Mouse (Mus musculus) small intestine, adult 2 months (tissue): ENCODE measurements around the gene Nes. TPM values are rescaled to one million over a fixed set of nuclear protein-coding genes. Genes with fewer than 3 reads are reported as not detected.

ENCODE experiments used
- H3K27ac ChIP-seq: fragments of 200-500 bp; 2 replicates; pipeline ENCODE4 v1.5.1; 2012; ENCODE audit warnings: low read depth, low read length, control low read depth, inconsistent platforms; ENCODE audit not compliant: insufficient read depth
- H3K27me3 ChIP-seq: fragments of 200-500 bp; 2 replicates; pipeline ENCODE4 v1.6.1; 2012; ENCODE audit warnings: mild to moderate bottlenecking, moderate library complexity, low read length, inconsistent platforms; ENCODE audit not compliant: control insufficient read depth, insufficient read depth
- H3K36me3 ChIP-seq: fragments of 200-500 bp; 2 replicates; pipeline ENCODE4 v1.6.1; 2012; ENCODE audit warnings: mild to moderate bottlenecking, low read length, control low read depth, inconsistent platforms; ENCODE audit not compliant: control insufficient read depth, insufficient read depth
- H3K4me1 ChIP-seq: fragments of 200-500 bp; 2 replicates; pipeline ENCODE4 v1.6.1; 2012; ENCODE audit warnings: low read length, inconsistent platforms, mixed read lengths; ENCODE audit not compliant: control insufficient read depth, insufficient read depth, insufficient read length
- H3K4me3 ChIP-seq: fragments of 200-500 bp; 2 replicates; pipeline ENCODE4 v1.5.1; 2012; ENCODE audit warnings: low read depth, mild to moderate bottlenecking, control low read depth, inconsistent platforms, low read length, moderate library complexity
- CTCF ChIP-seq: fragments of 200-500 bp; IDR thresholded peaks from 2 replicates; pipeline ENCODE4 v1.5.1; 2012; ENCODE audit warnings: low read depth, mild to moderate bottlenecking, control low read depth, inconsistent platforms, low read length, moderate library complexity, mixed read lengths; ENCODE audit not compliant: insufficient replicate concordance, insufficient read length; ENCODE audit errors: extremely low read depth
- POLR2A ChIP-seq: fragments of 200-500 bp; IDR thresholded peaks from 2 replicates; pipeline ENCODE4 v1.6.1; 2012; ENCODE audit warnings: low read depth, mild to moderate bottlenecking, control low read depth, inconsistent platforms, low read length, moderate library complexity
- WGBS: fragments of 180-500 bp; shearing (Covaris S2); methylation state at CpG from one replicate; pipeline ENCODE4 v1.1.7; 2018; 5-methylcytosine and 5-hydroxymethylcytosine counted together
- polyA plus RNA-seq: library from polyadenylated mRNA; depleted of rRNA; stranded (reverse); fragments of >200 nt; gene quantifications from 2 replicates; pipeline ENCODE4 v1.2.3, GENCODE M21; 2012; rRNA removed

Nes gene
- polyA plus RNA-seq, 1 experiment, result 2.6 TPM

DNA sequence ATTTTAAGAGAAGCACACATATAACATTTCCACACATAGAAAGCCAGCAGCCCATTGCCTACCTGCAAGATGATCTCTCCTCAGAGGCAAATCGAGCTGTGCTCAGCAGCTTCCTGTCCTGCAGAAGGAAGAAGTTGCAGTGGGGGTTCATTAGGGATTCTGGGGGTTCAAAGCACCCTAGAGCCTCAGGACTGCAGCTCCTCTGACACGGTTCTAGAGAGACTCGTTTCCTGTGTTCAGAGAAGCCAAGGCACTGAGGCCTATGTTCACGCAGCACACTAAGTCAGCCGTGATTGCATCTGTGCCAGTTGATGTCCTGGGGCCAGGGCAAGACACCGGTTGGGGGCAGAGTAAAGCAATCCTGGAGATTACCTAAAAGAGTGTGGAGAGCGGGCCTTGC is 55.9 kb downstream of the Nes start:
- Histone ChIP-seq H3K36me3 (no peaks in the 10 kb centered on the region), H3K27ac (no peak overlapping the region), H3K4me1 (peaks cover 15% of the 10 kb centered on the region), H3K27me3 (peaks cover 37% of the 10 kb centered on the region), H3K4me3 (no peak overlapping the region)
- WGBS, result 59% methylated on average over 7 of the region's 7 CpGs
- no peak for TF ChIP-seq POLR2A
- no peak for TF ChIP-seq CTCF

DNA sequence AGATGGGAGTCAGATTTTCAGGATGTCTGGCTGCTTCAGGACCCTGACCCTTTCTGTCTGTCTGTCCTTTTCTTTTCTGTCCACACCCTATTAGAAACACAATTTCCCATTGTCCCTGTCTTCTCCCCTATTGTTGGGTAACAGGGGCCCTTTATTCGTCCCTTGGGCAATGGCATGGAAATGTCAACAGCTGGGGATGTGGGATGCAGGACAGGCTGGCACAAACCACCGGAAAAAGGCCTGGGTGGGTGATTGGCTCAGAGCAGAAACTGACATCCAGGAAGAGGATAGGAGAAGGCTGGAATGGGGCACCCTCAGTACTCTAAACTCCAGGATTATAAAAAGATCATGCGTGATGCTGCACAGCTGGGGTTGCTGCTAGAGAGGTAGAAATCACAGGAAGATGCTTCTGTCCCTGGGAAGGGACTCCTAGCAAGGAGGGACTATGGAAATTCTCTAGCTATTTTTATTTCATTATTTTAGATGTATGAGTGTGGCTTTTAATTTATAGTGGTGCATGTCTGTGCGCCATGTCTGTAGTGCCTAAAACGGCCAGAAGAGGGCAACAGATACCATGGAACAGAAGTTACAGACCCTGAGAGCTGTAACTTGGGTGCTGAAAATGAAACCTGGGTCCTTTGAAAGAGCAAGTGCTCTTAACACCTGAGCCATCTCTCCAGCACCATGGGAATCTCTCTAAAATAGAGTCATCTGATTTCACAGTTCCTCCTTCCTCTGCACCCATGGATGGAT is 56.7 kb downstream of the Nes start, which contains the start of gene Hapln2:
Hapln2 (minus strand) TSS at position 150 of the 753 bp plus-strand sequence.
- no peak within 1 kb of the TSS for H3K27ac ChIP-seq
- H3K36me3 ChIP-seq, result no peaks in the 10 kb centered on the region
- H3K27me3 ChIP-seq, result peaks cover 29% of the 10 kb centered on the region
- H3K4me3 ChIP-seq, result no peak within 1 kb of the TSS
- TF ChIP-seq POLR2A (no peak), CTCF (no peak)
- peaks cover 11% of the 10 kb centered on the region for H3K4me1 ChIP-seq
- WGBS, result 64% methylated on average over 5 of the region's 5 CpGs

Other genes with a start within 250 kb of the Nes start
- gene Lrrc71, start 222.5 kb upstream of the Nes start, polyA plus RNA-seq, result 0.03 TPM in 2 replicates
- gene Ntrk1, start 175.9 kb upstream of the Nes start, polyA plus RNA-seq, result 0.08 and 0.18 TPM in 2 replicates
- 1.3 and 2.6 TPM in 2 replicates for gene Insrr, start 174.1 kb upstream of the Nes start, polyA plus RNA-seq
- gene Pear1, start 146.8 kb upstream of the Nes start, polyA plus RNA-seq, result 13.0 and 20.1 TPM in 2 replicates
- 3.0 and 5.9 TPM in 2 replicates for gene Sh2d2a, start 124.3 kb upstream of the Nes start, polyA plus RNA-seq
- 13.4 and 27.1 TPM in 2 replicates for gene Prcc, start 85.5 kb upstream of the Nes start, polyA plus RNA-seq
- gene Hdgf, start 64.8 kb upstream of the Nes start, polyA plus RNA-seq, result 20.0 and 44.5 TPM in 2 replicates
- gene Mrpl24, start 51.6 kb upstream of the Nes start, polyA plus RNA-seq, result 12.5 and 25.5 TPM in 2 replicates
- gene Isg20l2, start 40.8 kb upstream of the Nes start, polyA plus RNA-seq, result 3.9 and 7.0 TPM in 2 replicates
- 12.5 and 17.3 TPM in 2 replicates for gene Rrnad1, start 40.4 kb upstream of the Nes start, polyA plus RNA-seq
- 0.10 TPM in 1 of 2 replicates, not detected in the other for gene Crabp2, start 22.4 kb upstream of the Nes start, polyA plus RNA-seq
- gene Bcan, start 29.2 kb downstream of the Nes start, polyA plus RNA-seq, result 0.04 and 0.24 TPM in 2 replicates
- gene Hapln2, start 56.5 kb downstream of the Nes start, polyA plus RNA-seq, result not detected in 2 replicates
- gene Gpatch4, start 72.0 kb downstream of the Nes start, polyA plus RNA-seq, result 3.7 and 4.4 TPM in 2 replicates
- 25.4 and 41.6 TPM in 2 replicates for gene Naxe, start 87.4 kb downstream of the Nes start, polyA plus RNA-seq
- not detected in 2 replicates for gene Ttc24, start 107.2 kb downstream of the Nes start, polyA plus RNA-seq
- gene Iqgap3, start 110.9 kb downstream of the Nes start, polyA plus RNA-seq, result 7.1 and 14.6 TPM in 2 replicates
- 61.9 and 89.7 TPM in 2 replicates for gene Mef2d, start 171.3 kb downstream of the Nes start, polyA plus RNA-seq